Mouse (Mus musculus): Measurements from ENCODE around the gene Sorcs3. TPM values are rescaled to one million over a fixed set of nuclear protein-coding genes. Genes with fewer than 3 reads are reported as not detected.

The Sorcs3 gene
- polyA plus RNA-seq, 1 experiment from 2014 or later: 15.2 TPM

GRCm38 (mm10) chr19:48260671-48261070 lies 54.8 kb downstream of the Sorcs3 start:
- DNase-seq: no peak
- Histone ChIP-seq H3K4me1 (ENCODE audit: control insufficient read depth, insufficient read depth, low read length) (0 out of 2 replicates have a peak, but pooled peaks cover 5% of the 10 kb centered on the region), H3K9ac (replicated peaks; ENCODE audit: low read length) (no peak overlapping the region), H3K27ac (replicated peaks; ENCODE audit: low read depth, low read length) (no peak overlapping the region), H3K9me3 (ENCODE audit: control insufficient read depth, low read length) (no peaks in the 10 kb centered on the region), H3K27me3 (ENCODE audit: control insufficient read depth, insufficient read depth, low read length) (no peaks in the 10 kb centered on the region), H3K4me2 (ENCODE audit: low read length) (no peak overlapping the region), H3K4me3 (replicated peaks; ENCODE audit: low read depth, low read length) (no peak overlapping the region), H3K36me3 (ENCODE audit: control insufficient read depth, insufficient read depth, low read length) (no peaks in the 10 kb centered on the region)
- no peak for ATAC-seq (ENCODE audit: low FRiP score, low TSS enrichment)
- 92% methylated on average over 8 of the region's 8 CpGs for WGBS

- WGBS: 12% methylated on average over 5 of the region's 5 CpGs
- DNase-seq: peak; percentile 42
- no peak overlapping the region for H3K9ac ChIP-seq (replicated peaks; ENCODE audit: low read length)
Measured at GRCm38 (mm10) chr19:48263750-48264149, 57.9 kb downstream of the Sorcs3 start.

GRCm38 (mm10) chr19:48280273-48280672 lies 74.4 kb downstream of the Sorcs3 start:
- Histone ChIP-seq H3K4me1 (ENCODE audit: control insufficient read depth, insufficient read depth, low read length) (peaks cover 7% of the 10 kb centered on the region; the same call in 1 of the 2 replicates), H3K4me3 (replicated peaks; ENCODE audit: low read depth, low read length) (no peak overlapping the region), H3K36me3 (ENCODE audit: control insufficient read depth, insufficient read depth, low read length) (no peaks in the 10 kb centered on the region), H3K9ac (replicated peaks; ENCODE audit: low read length) (no peak overlapping the region), H3K27me3 (ENCODE audit: control insufficient read depth, insufficient read depth, low read length) (no peaks in the 10 kb centered on the region), H3K4me2 (ENCODE audit: low read length) (no peak overlapping the region), H3K27ac (replicated peaks; ENCODE audit: low read depth, low read length) (no peak overlapping the region), H3K9me3 (ENCODE audit: control insufficient read depth, low read length) (no peaks in the 10 kb centered on the region)
- WGBS: 65% methylated on average over 8 of the region's 8 CpGs
- no peak for ATAC-seq (ENCODE audit: low FRiP score, low TSS enrichment)
- DNase-seq: no peak

More at GRCm38 (mm10) chr19:48263750-48264149, 57.9 kb downstream of the Sorcs3 start:
- no peak overlapping the region for H3K27ac ChIP-seq (replicated peaks; ENCODE audit: low read depth, low read length)
- no peak overlapping the region for H3K4me2 ChIP-seq (ENCODE audit: low read length)
- H3K9me3 ChIP-seq (ENCODE audit: control insufficient read depth, low read length): no peaks in the 10 kb centered on the region
- H3K4me3 ChIP-seq (replicated peaks; ENCODE audit: low read depth, low read length): no peak overlapping the region
- no peaks in the 10 kb centered on the region for H3K27me3 ChIP-seq (ENCODE audit: control insufficient read depth, insufficient read depth, low read length)
- H3K36me3 ChIP-seq (ENCODE audit: control insufficient read depth, insufficient read depth, low read length): no peaks in the 10 kb centered on the region
- no peak for ATAC-seq (ENCODE audit: low FRiP score, low TSS enrichment)
- 0 out of 2 replicates have a peak, but pooled peaks cover 5% of the 10 kb centered on the region for H3K4me1 ChIP-seq (ENCODE audit: control insufficient read depth, insufficient read depth, low read length)

- peak; percentile 32 for DNase-seq
- no peak overlapping the region for H3K9ac ChIP-seq (replicated peaks; ENCODE audit: low read length)
- H3K9me3 ChIP-seq (ENCODE audit: control insufficient read depth, low read length): no peaks in the 10 kb centered on the region
- ATAC-seq (ENCODE audit: low FRiP score, low TSS enrichment): no peak
- H3K36me3 ChIP-seq (ENCODE audit: control insufficient read depth, insufficient read depth, low read length): no peaks in the 10 kb centered on the region
- no peak overlapping the region for H3K4me2 ChIP-seq (ENCODE audit: low read length)
- no peak overlapping the region for H3K27ac ChIP-seq (replicated peaks; ENCODE audit: low read depth, low read length)
- no peak overlapping the region for H3K4me3 ChIP-seq (replicated peaks; ENCODE audit: low read depth, low read length)
- H3K27me3 ChIP-seq (ENCODE audit: control insufficient read depth, insufficient read depth, low read length): no peaks in the 10 kb centered on the region
- peaks cover 7% of the 10 kb centered on the region; the same call in 1 of the 2 replicates for H3K4me1 ChIP-seq (ENCODE audit: control insufficient read depth, insufficient read depth, low read length)
- WGBS: 64% methylated on average over 6 of the region's 6 CpGs
Measured at GRCm38 (mm10) chr19:48282250-48282649, 76.4 kb downstream of the Sorcs3 start.

- H3K36me3 ChIP-seq (ENCODE audit: control insufficient read depth, insufficient read depth, low read length): no peaks in the 10 kb centered on the region
- H3K4me2 ChIP-seq (ENCODE audit: low read length): no peak overlapping the region
- no peak overlapping the region for H3K9ac ChIP-seq (replicated peaks; ENCODE audit: low read length)
- no peaks in the 10 kb centered on the region for H3K27me3 ChIP-seq (ENCODE audit: control insufficient read depth, insufficient read depth, low read length)
- ATAC-seq (ENCODE audit: low FRiP score, low TSS enrichment) (no peak), DNase-seq (no peak)
- H3K4me1 ChIP-seq (ENCODE audit: control insufficient read depth, insufficient read depth, low read length): peaks cover 7% of the 10 kb centered on the region; the same call in 1 of the 2 replicates
- H3K4me3 ChIP-seq (replicated peaks; ENCODE audit: low read depth, low read length): no peak overlapping the region
- no peak overlapping the region for H3K27ac ChIP-seq (replicated peaks; ENCODE audit: low read depth, low read length)
- 15% methylated on average over 4 of the region's 4 CpGs for WGBS
- no peaks in the 10 kb centered on the region for H3K9me3 ChIP-seq (ENCODE audit: control insufficient read depth, low read length)
Measured at GRCm38 (mm10) chr19:48283217-48283616, 77.4 kb downstream of the Sorcs3 start.

- Histone ChIP-seq H3K4me3 (replicated peaks; ENCODE audit: low read depth, low read length) (no peak overlapping the region), H3K36me3 (ENCODE audit: control insufficient read depth, insufficient read depth, low read length) (no peaks in the 10 kb centered on the region), H3K27ac (replicated peaks; ENCODE audit: low read depth, low read length) (no peak overlapping the region), H3K4me2 (ENCODE audit: low read length) (no peak overlapping the region), H3K27me3 (ENCODE audit: control insufficient read depth, insufficient read depth, low read length) (no peaks in the 10 kb centered on the region), H3K4me1 (ENCODE audit: control insufficient read depth, insufficient read depth, low read length) (peaks cover 7% of the 10 kb centered on the region; the same call in 1 of the 2 replicates), H3K9me3 (ENCODE audit: control insufficient read depth, low read length) (no peaks in the 10 kb centered on the region), H3K9ac (replicated peaks; ENCODE audit: low read length) (no peak overlapping the region)
- ATAC-seq (ENCODE audit: low FRiP score, low TSS enrichment): no peak
- DNase-seq: no peak
- WGBS: 80% methylated on average over 10 of the region's 10 CpGs
Measured at GRCm38 (mm10) chr19:48285602-48286225, 79.9 kb downstream of the Sorcs3 start.

GRCm38 (mm10) chr19:48294251-48294650 lies 88.4 kb downstream of the Sorcs3 start:
- Histone ChIP-seq H3K4me1 (ENCODE audit: control insufficient read depth, insufficient read depth, low read length) (no peaks in the 10 kb centered on the region), H3K4me2 (ENCODE audit: low read length) (no peak overlapping the region), H3K4me3 (replicated peaks; ENCODE audit: low read depth, low read length) (no peak overlapping the region), H3K27me3 (ENCODE audit: control insufficient read depth, insufficient read depth, low read length) (no peaks in the 10 kb centered on the region), H3K36me3 (ENCODE audit: control insufficient read depth, insufficient read depth, low read length) (no peaks in the 10 kb centered on the region), H3K9me3 (ENCODE audit: control insufficient read depth, low read length) (no peaks in the 10 kb centered on the region), H3K27ac (replicated peaks; ENCODE audit: low read depth, low read length) (no peak overlapping the region), H3K9ac (replicated peaks; ENCODE audit: low read length) (no peak overlapping the region)
- ATAC-seq (ENCODE audit: low FRiP score, low TSS enrichment) (no peak), DNase-seq (no peak)
- 94% methylated on average over 2 of the region's 2 CpGs for WGBS

GRCm38 (mm10) chr19:48298384-48298783 lies 92.6 kb downstream of the Sorcs3 start:
- Histone ChIP-seq H3K4me1 (ENCODE audit: control insufficient read depth, insufficient read depth, low read length) (peaks cover 18% of the 10 kb centered on the region), H3K27me3 (ENCODE audit: control insufficient read depth, insufficient read depth, low read length) (no peaks in the 10 kb centered on the region), H3K4me3 (replicated peaks; ENCODE audit: low read depth, low read length) (no peak overlapping the region), H3K9me3 (ENCODE audit: control insufficient read depth, low read length) (no peaks in the 10 kb centered on the region), H3K4me2 (ENCODE audit: low read length) (no peak overlapping the region), H3K27ac (replicated peaks; ENCODE audit: low read depth, low read length) (no peak overlapping the region), H3K9ac (replicated peaks; ENCODE audit: low read length) (no peak overlapping the region), H3K36me3 (ENCODE audit: control insufficient read depth, insufficient read depth, low read length) (no peaks in the 10 kb centered on the region)
- no peak for ATAC-seq (ENCODE audit: low FRiP score, low TSS enrichment)
- DNase-seq: no peak
- 82% methylated on average over 2 of the region's 2 CpGs for WGBS

Data from midbrain, embryonic 14.5 days (tissue).